Mouse (Mus musculus): ENCODE data around the gene Lce3b.
A peak's percentile ranks its signal among the peaks of the same experiment; 100 is the strongest.

Lce3b gene

GRCm38 (mm10) chr3:92932679-92933078 is at the start of gene Lce3b:
Gene Lce3b (plus strand): TSS chr3:92932979.
- no peak for DNase-seq

GRCm38 (mm10) chr3:92894063-92894462 is 38.7 kb upstream of the Lce3b start:
- DNase-seq = peak; percentile 62 to 66

GRCm38 (mm10) chr3:92894489-92894888 is 38.3 kb upstream of the Lce3b start:
- DNase-seq = no peak

GRCm38 (mm10) chr3:92902992-92903391 is 29.8 kb upstream of the Lce3b start:
- DNase-seq = peak; percentile 30 to 56

- DNase-seq = no peak
These were observed 29.1 kb upstream of the Lce3b start for GRCm38 (mm10) chr3:92903640-92904039.

- no peak for DNase-seq
These were observed 27.6 kb upstream of the Lce3b start for GRCm38 (mm10) chr3:92905182-92905581.

- peak in 1 of 2 experiments; percentile 40 for DNase-seq
These were observed 25.2 kb upstream of the Lce3b start for GRCm38 (mm10) chr3:92907571-92907970.

- peak in 1 of 2 experiments; percentile 24 for DNase-seq
These were observed 12.4 kb upstream of the Lce3b start for GRCm38 (mm10) chr3:92920364-92920763.

GRCm38 (mm10) chr3:92926130-92926529 is 6.6 kb upstream of the Lce3b start, which contains the start of gene Lce3a:
Gene Lce3a (minus strand): TSS chr3:92926230.
- DNase-seq = no peak

GRCm38 (mm10) chr3:92944186-92944585 is 11.4 kb downstream of the Lce3b start, which contains the start of gene Lce3c:
Gene Lce3c (plus strand): TSS chr3:92944486.
- no peak for DNase-seq

- no peak for DNase-seq
These were observed 24.3 kb downstream of the Lce3b start, which contains the start of gene Lce3d for GRCm38 (mm10) chr3:92957090-92957489. Gene Lce3d (plus strand): TSS chr3:92957390.

GRCm38 (mm10) chr3:92966761-92967160 is 34.0 kb downstream of the Lce3b start, which contains the start of gene Lce3e:
Gene Lce3e (plus strand): TSS chr3:92967061.
- DNase-seq = no peak

GRCm38 (mm10) chr3:92978484-92978883 is 45.7 kb downstream of the Lce3b start:
- no peak for DNase-seq
